Mouse (Mus musculus): ENCODE results near the gene Gp9. TPM values are rescaled to one million over a fixed set of nuclear protein-coding genes. Genes with fewer than 3 reads are reported as not detected.

The Gp9 gene
- polyA plus RNA-seq, 1 experiment from 2014 or later: 0.85 TPM

GRCm38 (mm10) chr6:87787108-87787890, 9.4 kb downstream of the Gp9 start:
- DNase-seq (ENCODE audit: low spot score): no peak

- DNase-seq (ENCODE audit: low spot score): no peak
These were observed 10.5 kb downstream of the Gp9 start for GRCm38 (mm10) chr6:87788266-87788895.

DNA sequence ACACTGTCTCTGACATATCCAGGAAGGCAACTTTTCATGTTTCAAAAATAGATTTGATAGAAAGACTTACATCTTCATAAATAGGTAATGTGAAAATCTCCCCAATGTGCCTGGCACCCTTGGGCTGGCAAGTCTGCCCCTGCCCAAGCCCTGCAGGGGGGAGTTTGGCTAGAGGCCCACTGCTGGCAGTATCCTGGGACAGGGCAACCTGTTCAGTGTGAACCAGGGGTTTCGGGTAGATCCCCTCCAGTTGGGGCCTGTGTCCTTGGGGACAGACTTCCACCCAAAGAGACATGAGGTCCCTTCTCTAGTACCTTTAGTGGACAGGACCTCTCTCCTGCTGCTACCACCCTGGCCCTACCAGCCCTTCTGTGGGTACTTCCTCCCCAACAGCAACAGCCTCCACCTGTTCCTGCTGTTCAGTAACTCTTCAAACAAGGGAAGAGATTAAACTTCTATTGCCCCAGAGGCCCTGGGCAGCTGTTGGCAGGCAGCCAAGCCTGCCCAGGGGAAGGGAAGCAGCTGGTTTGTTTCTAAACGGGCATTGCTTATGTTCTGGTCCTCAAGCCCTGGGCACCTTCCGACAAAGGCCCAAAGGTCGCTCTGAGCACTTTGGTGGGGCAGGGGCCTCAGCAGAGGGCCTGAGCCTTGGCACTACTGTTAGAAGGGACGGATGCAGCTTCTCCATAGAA, 11.2 kb downstream of the Gp9 start:
- no peak for DNase-seq (ENCODE audit: low spot score)

- DNase-seq (ENCODE audit: low spot score): no peak
These were observed 11.9 kb downstream of the Gp9 start for GRCm38 (mm10) chr6:87789791-87790190.

GRCm38 (mm10) chr6:87790779-87791480, 13.1 kb downstream of the Gp9 start:
- peak; percentile 35 for DNase-seq (ENCODE audit: low spot score)

DNA sequence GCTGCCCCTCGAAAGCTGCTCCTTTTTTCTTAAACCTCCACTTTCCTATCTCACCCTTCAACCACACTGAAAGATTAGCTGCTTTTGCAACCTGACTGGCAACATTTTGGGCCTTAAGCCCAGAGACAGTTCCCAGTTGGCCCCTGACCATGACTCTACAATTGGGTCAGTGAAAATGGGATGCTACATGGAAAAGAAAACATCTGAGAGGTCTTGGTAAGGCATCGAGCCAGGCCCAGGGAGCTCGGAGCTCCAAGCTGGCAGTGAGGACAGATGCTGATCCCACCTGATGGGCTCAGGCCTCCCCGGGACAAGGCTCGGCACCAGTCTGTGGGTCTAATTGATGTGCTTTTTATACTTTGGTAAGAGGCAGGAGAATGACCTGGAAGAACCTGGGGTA, 14.0 kb downstream of the Gp9 start:
- DNase-seq (ENCODE audit: low spot score): no peak

DNA sequence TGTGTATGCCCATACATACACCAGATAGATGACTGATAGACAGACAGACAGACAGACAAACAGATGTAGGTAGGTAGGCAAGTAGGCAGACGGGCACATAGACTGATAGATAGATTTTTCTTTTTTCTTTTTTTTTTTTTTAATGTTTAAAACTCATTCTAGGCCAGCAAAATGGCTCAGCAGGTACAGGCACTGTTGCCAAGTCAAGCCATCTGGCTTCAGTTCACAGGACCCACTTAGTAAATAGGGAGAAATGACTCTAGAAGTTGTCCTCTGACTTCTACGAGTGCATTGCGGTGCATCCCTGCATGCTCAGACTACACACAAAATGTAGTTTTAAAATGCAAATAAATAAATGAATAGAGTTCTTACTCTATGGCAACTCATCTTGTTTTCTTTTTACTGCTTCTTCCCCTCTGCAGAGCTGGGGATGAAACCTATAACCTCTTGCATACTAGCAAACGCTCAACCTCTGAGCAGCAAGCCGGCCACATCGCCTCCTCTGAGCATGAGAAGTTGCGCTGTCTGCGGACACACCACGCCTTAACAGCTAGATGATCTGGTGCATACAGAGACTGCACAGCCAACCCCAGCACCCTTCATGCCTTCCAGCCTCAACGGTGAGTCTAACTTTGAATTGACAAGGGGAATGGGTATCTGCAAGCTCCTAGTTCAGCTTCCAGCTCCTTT, 16.1 kb downstream of the Gp9 start:
- DNase-seq (ENCODE audit: low spot score): no peak

DNA sequence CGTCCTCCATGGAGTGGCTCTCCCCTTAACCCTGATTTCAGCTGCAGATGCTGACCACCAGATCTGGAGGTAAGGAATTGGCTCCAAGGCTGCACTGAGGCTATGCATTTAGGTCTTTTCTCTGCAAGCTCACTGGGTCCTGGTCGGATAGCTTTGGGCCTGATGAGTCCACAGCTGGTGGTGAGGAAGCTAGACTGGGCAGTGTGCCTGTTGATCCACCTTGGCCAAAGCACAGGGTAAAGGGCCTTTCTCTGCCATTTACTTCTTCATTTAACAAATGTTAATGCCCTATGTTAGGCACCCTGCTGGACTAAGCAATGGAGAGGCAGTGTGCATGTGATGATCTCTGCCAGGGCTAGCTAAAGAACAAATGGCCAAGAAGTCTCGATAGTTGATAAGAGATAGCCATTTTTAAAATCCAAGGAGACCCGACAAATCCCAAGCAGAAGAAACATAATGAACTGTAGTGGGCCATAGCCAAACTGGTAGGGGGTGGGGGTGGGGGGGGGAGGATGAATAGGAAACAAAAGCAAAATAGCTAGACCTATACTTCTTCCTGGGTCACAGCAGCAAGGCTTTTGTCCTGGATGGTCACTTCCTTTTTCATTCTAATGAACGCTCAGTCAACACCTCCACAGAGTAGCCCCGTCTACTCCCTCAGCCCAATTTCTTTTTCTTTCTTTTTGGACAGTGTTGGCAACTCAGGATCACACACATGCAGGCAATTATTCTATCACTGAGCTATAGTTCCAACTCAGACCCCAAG, 17.7 kb downstream of the Gp9 start:
- DNase-seq (ENCODE audit: low spot score): no peak

GRCm38 (mm10) chr6:87796251-87796880, 18.5 kb downstream of the Gp9 start:
- DNase-seq (ENCODE audit: low spot score): no peak

GRCm38 (mm10) chr6:87797321-87797720, 19.4 kb downstream of the Gp9 start:
- DNase-seq (ENCODE audit: low spot score): no peak

DNA sequence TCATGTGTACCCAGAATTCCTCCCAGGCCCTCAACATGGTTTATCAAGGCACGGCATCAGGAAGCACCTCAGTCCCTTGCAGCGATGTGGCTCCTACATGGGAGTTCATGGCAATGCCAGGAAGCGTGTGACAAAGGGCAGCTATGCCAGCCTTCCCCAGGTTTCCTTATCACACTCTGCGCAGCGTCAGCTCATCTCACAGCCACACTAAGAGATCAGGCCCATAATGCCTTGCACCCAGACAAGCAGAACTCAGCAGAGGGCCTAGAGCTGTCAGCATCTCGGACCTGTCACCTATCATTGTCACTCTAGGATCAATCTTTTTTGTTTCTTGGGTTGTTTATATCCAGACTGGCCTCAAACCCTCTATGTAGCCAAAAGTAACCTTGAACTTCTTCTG, 21.7 kb downstream of the Gp9 start:
- no peak for DNase-seq (ENCODE audit: low spot score)

- DNase-seq (ENCODE audit: low spot score): no peak
These were observed 24.6 kb downstream of the Gp9 start for GRCm38 (mm10) chr6:87802462-87802861.

GRCm38 (mm10) chr6:87804036-87804435, 26.2 kb downstream of the Gp9 start:
- no peak for DNase-seq (ENCODE audit: low spot score)

- no peak for DNase-seq (ENCODE audit: low spot score)
These were observed 27.0 kb downstream of the Gp9 start for GRCm38 (mm10) chr6:87804886-87805285.

- no peak for DNase-seq (ENCODE audit: low spot score)
These were observed 27.6 kb downstream of the Gp9 start for GRCm38 (mm10) chr6:87805448-87805847.

DNA sequence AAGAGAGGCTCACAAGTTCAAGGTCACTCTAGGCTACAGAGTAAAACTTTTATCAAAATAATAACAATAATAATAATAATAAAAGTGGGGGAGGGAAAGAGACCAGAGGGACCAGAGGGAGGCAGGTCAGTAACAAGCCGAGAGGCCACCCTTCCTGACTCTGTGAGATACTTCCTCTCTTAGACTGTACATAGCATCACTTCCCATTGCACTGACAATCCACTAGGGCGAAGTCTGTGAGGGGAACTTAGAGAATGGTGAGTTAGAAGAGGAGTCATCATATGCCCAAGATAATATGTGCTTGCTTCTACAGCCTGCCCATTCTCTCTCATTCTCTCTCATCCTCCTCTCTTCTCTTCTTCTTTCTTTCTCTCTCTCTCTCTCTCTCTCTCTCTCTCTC, 28.2 kb downstream of the Gp9 start:
- no peak for DNase-seq (ENCODE audit: low spot score)

GRCm38 (mm10) chr6:87806857-87807256, 29.0 kb downstream of the Gp9 start:
- DNase-seq (ENCODE audit: low spot score): no peak

DNA sequence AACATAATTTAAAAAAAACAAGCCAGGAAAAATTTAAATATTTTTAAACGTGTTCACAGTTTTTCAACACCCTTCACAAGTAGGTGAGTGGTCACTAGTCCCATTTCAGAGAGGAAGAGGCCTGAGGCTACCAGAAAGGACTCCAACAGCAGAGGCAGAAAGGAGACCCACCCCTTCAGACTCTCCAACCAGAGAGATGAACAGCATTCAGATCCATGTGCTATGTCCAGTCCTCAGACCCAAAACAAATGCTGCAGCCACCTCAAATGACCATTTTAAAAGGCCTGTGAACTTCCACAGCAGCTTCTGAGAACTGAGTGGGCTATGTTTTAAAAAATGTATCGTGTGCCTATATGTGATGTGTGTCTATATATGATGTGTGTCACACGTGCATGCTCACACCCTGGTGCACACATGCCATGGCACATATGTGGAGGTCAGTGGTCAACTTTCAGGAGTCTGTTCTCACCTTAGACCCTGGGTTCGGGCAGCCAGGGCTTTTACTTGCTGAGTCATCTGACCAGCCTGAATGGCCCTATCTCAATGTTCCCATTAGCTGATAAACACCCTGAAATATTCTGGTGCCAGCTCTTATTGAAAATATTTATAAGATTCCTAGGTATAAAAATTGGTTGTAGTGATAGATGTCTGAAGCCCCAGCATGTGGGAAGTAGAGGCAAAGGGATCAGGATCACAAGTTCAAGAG, 30.0 kb downstream of the Gp9 start:
- DNase-seq (ENCODE audit: low spot score): no peak

DNA sequence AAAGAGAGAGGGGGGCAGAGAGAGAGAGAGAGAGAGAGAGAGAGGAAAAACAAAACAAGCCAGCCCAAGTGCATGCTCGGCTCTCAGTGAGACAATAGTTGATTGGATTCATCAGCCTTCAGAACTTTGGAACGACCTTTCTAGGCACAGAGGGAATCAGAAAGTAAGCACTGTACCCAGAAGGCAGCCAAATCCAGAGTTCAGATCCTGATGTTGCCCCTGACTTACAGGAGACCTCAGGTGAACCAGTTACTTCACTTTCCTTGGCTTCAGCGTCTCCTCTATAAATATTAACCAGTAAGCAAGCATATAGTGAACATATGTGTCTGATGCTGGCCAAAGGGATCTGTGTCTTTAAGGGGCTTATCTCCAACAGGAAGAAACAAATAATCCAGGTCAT, 30.6 kb downstream of the Gp9 start:
- DNase-seq (ENCODE audit: low spot score): no peak
